Mouse (Mus musculus) forebrain, embryonic 13.5 days (tissue): ENCODE data around the gene Mettl14. TPM values are rescaled to one million over a fixed set of nuclear protein-coding genes. Genes with fewer than 3 reads are reported as not detected.
A peak's percentile ranks its signal among the peaks of the same experiment; 100 is the strongest.

ENCODE experiments used
- ATAC-seq: fragments of 200-750 bp; cut with Nextera tagmentation; 2 replicates; pipeline ENCODE4 v1.8.0; 2017
- H3K27ac ChIP-seq: fragments of 300-500 bp; sonication (generic); 2 replicates; pipeline ENCODE4 v1.5.1; 2015; ENCODE audit warnings: inconsistent platforms, mild to moderate bottlenecking, moderate library complexity
- H3K27me3 ChIP-seq: fragments of 300-500 bp; sonication (generic); 2 replicates; pipeline ENCODE4 v1.6.1; 2015; ENCODE audit warnings: mild to moderate bottlenecking, inconsistent platforms
- H3K36me3 ChIP-seq: fragments of 300-500 bp; sonication (generic); 2 replicates; pipeline ENCODE4 v1.6.1; 2015; ENCODE audit warnings: mild to moderate bottlenecking, inconsistent platforms; ENCODE audit not compliant: poor library complexity, severe bottlenecking
- H3K4me1 ChIP-seq: fragments of 300-500 bp; sonication (generic); 2 replicates; pipeline ENCODE4 v1.6.1; 2015; ENCODE audit warnings: inconsistent platforms
- H3K4me2 ChIP-seq: fragments of 300-500 bp; sonication (generic); 2 replicates; pipeline ENCODE4 v1.6.1; 2015; ENCODE audit warnings: inconsistent platforms, mild to moderate bottlenecking, moderate library complexity
- H3K4me3 ChIP-seq: fragments of 300-500 bp; sonication (generic); 2 replicates; pipeline ENCODE4 v1.5.1; 2015; ENCODE audit warnings: mild to moderate bottlenecking, inconsistent platforms
- H3K9ac ChIP-seq: fragments of 300-500 bp; sonication (generic); 2 replicates; pipeline ENCODE4 v1.6.1; 2015; ENCODE audit warnings: mild to moderate bottlenecking, inconsistent platforms
- H3K9me3 ChIP-seq: fragments of 300-500 bp; sonication (generic); replicated peaks from 2 replicates; pipeline ENCODE4 v1.6.1; 2016; ENCODE audit warnings: inconsistent platforms
- WGBS: fragments of 180-500 bp; shearing (Covaris S2); methylation state at CpG from one replicate; pipeline ENCODE4 v1.1.7; 2015; 5-methylcytosine and 5-hydroxymethylcytosine counted together
- polyA plus RNA-seq: library from polyadenylated mRNA; unstranded; fragments of >200 nt; fragmentation: Nextera tagmentation; extraction: Ambion mirVana; gene quantifications from 2 replicates; pipeline ENCODE4 v1.2.1, GENCODE M21; 2015

Mettl14 gene
- polyA plus RNA-seq = 33.0 and 33.7 TPM in 2 replicates

DNA sequence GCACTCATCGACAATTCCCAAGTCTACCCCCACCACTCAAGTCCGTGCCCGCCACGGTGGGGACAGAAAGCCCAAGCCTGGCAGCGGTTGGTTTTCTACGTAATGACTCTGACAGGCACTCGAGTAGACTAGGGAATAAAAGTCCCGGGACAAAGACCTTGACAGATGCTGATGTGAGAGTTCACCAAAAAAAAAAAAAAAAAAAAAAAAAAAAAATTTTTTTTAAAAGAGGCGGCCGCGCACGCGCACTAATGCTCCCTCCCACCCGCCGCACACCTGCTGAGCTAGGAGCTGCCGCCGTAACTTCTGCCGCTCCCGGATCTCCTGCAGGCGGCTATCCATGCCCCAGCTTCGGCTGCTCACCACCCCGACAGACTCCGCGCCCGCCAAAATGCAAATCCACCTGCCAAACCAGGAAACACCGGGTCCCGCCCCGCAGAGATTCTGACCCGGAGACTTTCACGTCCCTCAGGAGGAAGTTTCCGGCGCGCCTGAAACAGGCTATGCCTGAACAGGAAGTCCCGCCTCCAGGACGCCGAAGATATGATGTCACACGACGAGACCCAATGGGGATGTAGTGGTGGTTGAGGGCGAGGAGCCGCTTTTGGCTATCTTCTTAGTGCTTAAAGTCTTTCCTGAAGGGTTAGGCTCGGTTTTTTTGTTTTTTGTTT lies at the start of gene Mettl14:
Gene Mettl14, minus strand, starts transcription at position 623 of the 671 bp plus-strand sequence.
- H3K4me1 ChIP-seq = peaks cover 20% of the 10 kb centered on the region
- WGBS = under 1% methylated on average over 36 of the region's 41 CpGs
- peak within 1 kb of the TSS; percentile 60 for H3K4me3 ChIP-seq
- H3K9me3 ChIP-seq = no peaks in the 10 kb centered on the region
- H3K27me3 ChIP-seq = 0 out of 2 replicates have a peak, but pooled peaks cover 6% of the 10 kb centered on the region
- peak within 1 kb of the TSS; percentile 75 for H3K4me2 ChIP-seq
- ATAC-seq = peak; percentile 100
- peak within 1 kb of the TSS; percentile 88 for H3K27ac ChIP-seq
- H3K36me3 ChIP-seq = peaks cover 15% of the 10 kb centered on the region
- peak within 1 kb of the TSS; percentile 75 for H3K9ac ChIP-seq

DNA sequence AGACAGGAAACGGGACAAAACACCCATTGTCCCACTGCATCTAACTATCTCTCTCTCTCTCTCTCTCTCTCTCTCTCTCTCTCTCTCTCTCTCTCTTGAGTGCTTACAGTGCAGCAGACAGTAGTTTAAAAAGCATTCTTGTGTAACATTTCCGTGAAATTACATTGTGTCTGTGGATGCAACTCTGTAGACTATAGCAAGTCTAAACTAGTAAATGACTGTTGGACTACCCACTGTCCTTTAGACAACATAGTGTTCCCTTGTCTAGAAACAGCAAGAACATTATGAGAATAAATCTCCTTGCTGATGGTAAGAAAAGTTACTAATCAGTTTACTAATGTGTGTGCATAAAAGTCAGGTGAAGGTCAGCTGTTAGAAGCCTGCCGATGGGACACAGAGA lies 47.5 kb upstream of the Mettl14 start:
- no peak for ATAC-seq
- WGBS = 81% methylated on average over 3 of the region's 3 CpGs

DNA sequence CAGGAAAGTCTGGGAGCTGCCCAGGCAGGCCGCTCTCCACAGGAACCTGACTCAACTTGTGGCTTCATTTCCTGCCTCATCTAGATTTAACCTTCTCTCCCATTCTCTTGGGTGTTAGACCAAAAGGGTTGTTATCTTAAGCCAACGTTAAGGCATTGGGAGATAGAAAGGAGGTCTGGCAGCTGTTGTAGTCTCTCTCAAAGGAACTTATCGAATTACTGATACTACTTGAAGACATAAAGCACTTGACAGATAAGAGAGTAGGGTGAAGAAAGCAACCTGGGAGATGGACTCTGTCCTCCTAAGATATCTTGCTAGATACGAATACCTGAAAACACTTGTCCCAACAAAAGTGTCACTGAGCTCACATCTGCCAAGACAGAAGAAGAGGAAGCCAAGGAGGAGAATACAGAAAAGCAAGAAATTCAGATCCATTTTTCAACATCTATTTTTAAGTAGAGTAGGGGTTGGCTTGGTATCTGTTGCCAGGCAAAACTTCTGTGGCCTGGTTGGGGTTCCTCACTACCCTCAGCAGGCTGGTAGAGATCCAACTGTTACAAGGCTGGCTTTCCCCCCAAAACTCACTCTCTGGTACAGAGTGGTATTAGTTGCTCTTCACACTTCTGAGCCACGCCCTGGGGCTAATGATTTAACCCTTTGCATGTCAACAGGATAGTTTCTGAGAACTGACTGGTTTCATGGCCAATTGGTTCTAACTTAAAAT lies 46.2 kb upstream of the Mettl14 start:
- 80% methylated on average over 5 of the region's 5 CpGs for WGBS
- no peak overlapping the region for H3K4me2 ChIP-seq
- H3K27ac ChIP-seq = no peak overlapping the region
- H3K9me3 ChIP-seq = no peaks in the 10 kb centered on the region
- no peak overlapping the region for H3K4me3 ChIP-seq
- no peaks in the 10 kb centered on the region for H3K36me3 ChIP-seq
- no peak overlapping the region for H3K9ac ChIP-seq
- ATAC-seq = no peak
- H3K27me3 ChIP-seq = no peaks in the 10 kb centered on the region
- no peaks in the 10 kb centered on the region for H3K4me1 ChIP-seq

More for the DNA sequence above, 47.5 kb upstream of the Mettl14 start:
- H3K4me3 ChIP-seq = no peak overlapping the region
- no peak overlapping the region for H3K27ac ChIP-seq
- no peaks in the 10 kb centered on the region for H3K4me1 ChIP-seq
- no peak overlapping the region for H3K4me2 ChIP-seq
- H3K9me3 ChIP-seq = no peaks in the 10 kb centered on the region
- no peaks in the 10 kb centered on the region for H3K36me3 ChIP-seq
- no peaks in the 10 kb centered on the region for H3K27me3 ChIP-seq
- H3K9ac ChIP-seq = no peak overlapping the region

DNA sequence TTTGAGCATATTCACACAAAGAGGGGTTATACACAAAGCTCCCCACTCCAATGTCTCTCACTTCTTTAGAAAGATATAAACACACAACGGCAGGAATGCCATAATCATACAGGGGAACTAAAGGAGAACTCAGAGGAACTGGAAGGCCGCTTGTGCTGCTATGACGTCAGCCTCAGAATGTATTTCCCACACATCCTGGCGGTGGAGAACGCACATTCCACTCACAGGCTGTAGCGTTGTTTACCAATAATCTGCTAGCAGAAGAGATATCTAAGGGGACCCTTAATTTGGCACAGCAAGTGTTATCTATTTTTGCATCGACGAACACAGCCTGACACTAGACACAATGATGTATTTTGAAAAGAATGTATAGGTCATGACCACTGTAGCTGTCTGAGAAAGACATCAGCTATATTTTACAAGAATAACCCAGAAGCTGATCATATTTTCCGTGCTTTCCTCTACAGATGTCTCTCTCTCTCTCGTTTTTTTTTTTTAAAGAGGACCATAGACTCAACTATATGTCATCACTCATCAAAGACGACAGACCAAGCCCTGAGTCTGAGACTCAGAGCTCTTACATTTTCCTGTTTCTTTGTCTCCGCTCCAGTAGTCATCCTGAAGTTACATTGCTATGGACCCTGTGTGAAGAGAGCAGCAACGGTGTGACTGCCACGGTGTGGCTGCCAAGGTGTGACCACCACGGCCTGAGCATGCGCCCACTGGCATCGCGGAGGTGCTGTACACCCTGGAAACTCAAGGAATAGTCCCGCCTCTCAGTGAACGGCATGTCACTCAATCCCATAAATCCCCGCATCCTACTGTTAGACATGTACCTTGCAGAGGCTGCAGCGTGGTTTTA lies 43.9 kb upstream of the Mettl14 start:
- H3K36me3 ChIP-seq = no peaks in the 10 kb centered on the region
- WGBS = 85% methylated on average over 22 of the region's 22 CpGs
- H3K9ac ChIP-seq = no peak overlapping the region
- no peaks in the 10 kb centered on the region for H3K9me3 ChIP-seq
- H3K4me3 ChIP-seq = no peak overlapping the region
- H3K27ac ChIP-seq = no peak overlapping the region
- no peak for ATAC-seq
- H3K4me2 ChIP-seq = no peak overlapping the region
- H3K4me1 ChIP-seq = no peaks in the 10 kb centered on the region
- no peaks in the 10 kb centered on the region for H3K27me3 ChIP-seq

DNA sequence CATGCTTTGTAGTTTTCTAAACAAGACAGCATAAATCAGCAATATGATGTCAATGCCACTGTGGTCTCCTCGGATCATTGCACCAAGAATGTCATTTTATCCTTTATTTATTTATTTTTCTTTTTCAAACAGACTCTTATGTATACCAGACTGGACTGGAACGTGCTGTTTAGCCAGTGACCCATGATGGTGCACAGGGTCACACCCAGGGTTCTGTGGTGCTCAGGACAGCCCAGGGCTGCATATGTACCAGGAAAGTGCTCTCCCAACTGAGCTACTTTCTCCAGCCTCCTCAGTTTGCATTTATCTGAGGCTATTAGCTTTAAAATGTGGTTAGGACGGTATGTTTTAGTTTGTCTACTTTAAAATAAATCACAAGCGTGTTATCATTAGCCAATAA lies 42.1 kb upstream of the Mettl14 start:
- WGBS = 77% methylated on average over 4 of the region's 4 CpGs
- Histone ChIP-seq H3K27ac (no peak overlapping the region), H3K36me3 (no peaks in the 10 kb centered on the region), H3K4me2 (no peak overlapping the region), H3K27me3 (no peaks in the 10 kb centered on the region), H3K4me1 (no peaks in the 10 kb centered on the region), H3K9ac (no peak overlapping the region), H3K9me3 (no peaks in the 10 kb centered on the region), H3K4me3 (no peak overlapping the region)
- ATAC-seq = no peak

DNA sequence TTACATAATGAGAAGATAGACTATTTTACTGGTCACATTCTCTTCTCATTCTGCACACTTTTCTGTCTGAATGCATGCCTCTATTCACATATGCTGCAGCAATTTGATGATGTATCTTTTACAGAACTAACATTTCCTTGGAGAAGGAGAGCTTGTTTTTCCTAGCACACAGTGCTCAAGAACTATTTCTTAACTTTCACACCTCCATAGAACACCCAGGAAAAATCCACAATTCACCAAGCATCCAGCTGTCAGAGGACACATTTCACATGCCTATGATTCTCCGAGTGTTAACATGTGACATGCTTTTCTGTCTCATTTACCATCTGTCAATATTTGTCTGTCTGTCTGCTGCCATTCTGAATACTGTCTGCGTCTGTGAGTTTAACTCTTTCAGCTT lies 39.7 kb upstream of the Mettl14 start:
- 74% methylated on average over 2 of the region's 2 CpGs for WGBS
- Histone ChIP-seq H3K9ac (no peak overlapping the region), H3K9me3 (no peaks in the 10 kb centered on the region), H3K4me3 (no peak overlapping the region), H3K27me3 (no peaks in the 10 kb centered on the region), H3K4me1 (no peaks in the 10 kb centered on the region), H3K27ac (no peak overlapping the region), H3K4me2 (no peak overlapping the region), H3K36me3 (no peaks in the 10 kb centered on the region)
- ATAC-seq = no peak

DNA sequence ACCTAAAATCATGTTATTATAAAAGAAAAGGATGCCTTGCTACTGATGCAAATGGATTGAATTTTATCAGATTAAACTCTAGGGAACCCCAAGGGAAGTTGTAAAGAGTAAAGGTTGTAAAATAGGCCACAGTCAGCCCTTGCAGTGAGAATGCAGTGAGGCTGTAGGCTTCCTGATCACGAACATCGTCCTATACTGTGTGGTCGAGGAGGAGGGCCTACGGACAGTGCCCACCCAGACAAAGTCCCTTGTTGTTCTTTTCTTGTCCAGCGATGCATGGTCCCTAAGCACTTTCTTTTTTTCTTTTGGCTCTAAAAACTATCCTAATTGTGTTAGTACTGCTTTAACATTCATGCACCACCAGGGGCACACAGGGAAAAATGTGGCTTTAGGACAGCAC lies 27.3 kb upstream of the Mettl14 start:
- ATAC-seq = no peak
- no peak overlapping the region for H3K4me3 ChIP-seq
- WGBS = 15% methylated on average over 5 of the region's 5 CpGs
- H3K27me3 ChIP-seq = no peaks in the 10 kb centered on the region
- H3K4me2 ChIP-seq = no peak overlapping the region
- no peaks in the 10 kb centered on the region for H3K4me1 ChIP-seq
- no peaks in the 10 kb centered on the region for H3K9me3 ChIP-seq
- H3K36me3 ChIP-seq = no peaks in the 10 kb centered on the region
- H3K9ac ChIP-seq = no peak overlapping the region
- H3K27ac ChIP-seq = no peak overlapping the region

DNA sequence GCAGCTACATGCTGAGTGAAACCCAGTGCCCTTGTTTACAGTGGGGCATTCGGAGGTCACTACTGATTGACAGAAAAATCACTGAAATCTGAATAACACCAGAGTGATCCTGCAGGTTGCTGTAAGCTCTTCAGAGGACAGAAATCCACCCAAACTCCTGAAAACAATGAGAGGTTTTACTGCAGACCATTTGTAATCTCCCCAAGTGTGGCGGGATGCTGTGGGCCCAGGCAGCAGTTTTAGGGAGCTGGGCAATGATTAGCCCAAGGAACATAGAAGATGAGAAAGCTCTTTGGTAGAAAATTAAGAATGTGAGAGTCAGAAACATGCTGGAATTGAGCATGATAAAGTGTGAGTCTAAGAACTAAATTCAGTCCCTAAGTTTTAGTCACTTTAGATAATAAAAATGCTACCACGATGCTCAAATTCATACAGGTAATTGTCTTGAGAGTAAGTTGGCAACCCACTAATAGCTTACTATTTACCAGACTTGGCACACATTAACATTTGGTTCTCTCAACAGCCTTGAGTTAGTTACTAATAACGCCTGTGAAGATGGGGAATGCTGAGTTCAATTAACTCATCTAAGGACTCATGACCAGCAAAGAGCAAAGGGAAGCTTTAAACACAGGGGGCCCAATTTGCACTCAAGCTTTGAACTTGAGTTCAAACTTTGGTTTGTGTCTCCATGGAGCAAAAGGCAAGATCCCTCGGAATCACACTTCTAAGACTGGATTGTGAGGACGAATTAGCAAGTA lies 26.1 kb upstream of the Mettl14 start:
- WGBS = 71% methylated on average over 6 of the region's 6 CpGs

DNA sequence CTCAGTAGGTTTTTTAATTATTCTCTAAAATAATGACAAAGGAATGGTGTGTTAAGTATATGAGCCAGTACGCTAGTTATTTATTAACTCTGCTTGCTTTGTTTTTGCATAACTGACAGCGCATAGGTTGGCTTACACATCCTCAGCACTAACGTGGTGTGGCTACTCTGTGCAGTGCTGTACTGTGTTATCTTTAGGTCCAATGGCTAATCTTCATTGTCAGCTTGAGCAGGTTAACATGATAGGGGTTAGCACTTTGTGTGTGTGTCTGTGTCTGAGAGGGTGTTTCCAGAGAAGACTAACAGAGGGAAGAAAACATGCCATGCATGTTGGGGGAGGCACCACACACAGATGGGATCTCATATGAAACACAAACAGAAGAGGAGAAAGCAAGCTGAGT lies 19.0 kb upstream of the Mettl14 start:
- Histone ChIP-seq H3K9me3 (no peaks in the 10 kb centered on the region), H3K27me3 (no peaks in the 10 kb centered on the region), H3K36me3 (no peaks in the 10 kb centered on the region), H3K9ac (no peak overlapping the region), H3K4me2 (no peak overlapping the region), H3K4me1 (no peaks in the 10 kb centered on the region), H3K27ac (no peak overlapping the region), H3K4me3 (no peak overlapping the region)
- 89% methylated on average over 3 of the region's 3 CpGs for WGBS
- ATAC-seq = no peak

More for the DNA sequence above, 26.1 kb upstream of the Mettl14 start:
- Histone ChIP-seq H3K4me1 (no peaks in the 10 kb centered on the region), H3K9me3 (no peaks in the 10 kb centered on the region), H3K27ac (no peak overlapping the region), H3K9ac (no peak overlapping the region), H3K27me3 (no peaks in the 10 kb centered on the region), H3K4me2 (no peak overlapping the region), H3K36me3 (no peaks in the 10 kb centered on the region), H3K4me3 (no peak overlapping the region)
- no peak for ATAC-seq

DNA sequence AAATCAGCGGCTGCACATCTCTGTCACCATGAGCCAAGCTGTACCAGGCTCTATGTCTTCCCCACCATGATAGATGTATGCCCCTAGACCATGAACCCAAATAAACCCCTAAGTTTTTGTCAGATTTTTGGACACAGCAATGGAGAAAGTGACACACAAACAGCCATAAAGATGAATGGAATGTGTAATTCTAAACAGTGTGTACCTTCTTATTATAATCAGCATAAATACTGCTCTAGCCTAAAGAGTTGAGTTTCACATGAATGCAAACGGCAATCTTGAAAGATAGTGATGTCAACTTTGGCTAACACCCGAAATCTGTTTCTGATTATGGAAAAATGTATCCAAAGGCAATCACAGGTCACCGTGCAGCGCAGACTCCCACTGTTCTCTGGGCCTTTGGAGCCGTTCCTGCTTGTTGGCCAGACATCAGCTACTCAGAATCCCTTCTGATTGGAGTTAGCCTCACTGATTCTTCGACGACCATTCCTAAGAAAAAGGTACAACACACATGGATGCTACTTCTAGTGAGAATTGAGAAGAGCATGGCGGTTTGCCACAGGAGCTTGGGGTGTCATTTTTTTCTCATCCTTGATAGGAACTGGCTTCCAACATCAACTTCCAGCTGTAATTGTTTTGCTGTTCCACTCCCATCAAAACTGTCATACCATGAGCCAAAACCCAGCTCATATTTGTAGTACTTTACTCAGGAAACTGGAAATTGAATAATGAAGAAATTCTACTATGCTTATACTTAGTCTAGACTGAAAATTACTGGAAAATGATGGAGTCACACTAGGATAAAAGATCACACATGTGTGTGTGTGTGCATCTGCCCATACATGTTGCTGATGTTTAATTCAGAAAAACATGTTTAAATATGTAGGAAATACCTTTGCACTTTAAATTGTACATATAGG lies 11.9 kb upstream of the Mettl14 start:
- no peak for ATAC-seq
- Histone ChIP-seq H3K4me2 (no peak overlapping the region), H3K27ac (no peak overlapping the region), H3K27me3 (no peaks in the 10 kb centered on the region), H3K9me3 (no peaks in the 10 kb centered on the region), H3K9ac (no peak overlapping the region), H3K4me3 (no peak overlapping the region), H3K4me1 (no peaks in the 10 kb centered on the region), H3K36me3 (no peaks in the 10 kb centered on the region)
- 87% methylated on average over 9 of the region's 9 CpGs for WGBS

DNA sequence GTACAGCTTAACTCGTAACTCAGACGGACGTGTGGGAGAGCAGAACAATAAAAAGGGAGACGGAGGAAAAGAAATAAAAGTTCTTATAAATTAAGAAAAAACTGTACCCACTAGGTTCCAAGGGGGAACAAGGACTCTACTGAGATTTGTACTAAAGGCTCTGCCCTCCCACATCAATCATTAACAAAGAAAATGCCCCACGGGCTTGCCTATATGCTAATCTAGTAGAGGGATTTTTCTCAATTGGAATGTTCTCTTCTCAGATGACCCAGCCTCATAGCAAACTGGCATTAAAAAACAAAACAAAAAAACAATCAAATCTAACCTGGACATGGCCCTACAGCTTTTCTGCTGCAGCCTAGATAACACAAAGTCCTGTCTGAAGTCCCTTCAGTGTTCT lies 9.7 kb upstream of the Mettl14 start:
- H3K4me2 ChIP-seq = no peak overlapping the region
- H3K27ac ChIP-seq = no peak overlapping the region
- H3K9ac ChIP-seq = no peak overlapping the region
- H3K9me3 ChIP-seq = no peaks in the 10 kb centered on the region
- ATAC-seq = no peak
- H3K36me3 ChIP-seq = no peaks in the 10 kb centered on the region
- no peaks in the 10 kb centered on the region for H3K4me1 ChIP-seq
- 77% methylated on average over 5 of the region's 5 CpGs for WGBS
- no peak overlapping the region for H3K4me3 ChIP-seq
- no peaks in the 10 kb centered on the region for H3K27me3 ChIP-seq
